Mouse (Mus musculus): ENCODE data around the gene Otud3. TPM values are rescaled to one million over a fixed set of nuclear protein-coding genes. Genes with fewer than 3 reads are reported as not detected.

Otud3 gene
- 1.6 and 1.9 TPM in 2 replicates for polyA plus RNA-seq (2015; fragmentation: Nextera tagmentation; extraction: Ambion mirVana)

- no peaks in the 10 kb centered on the region for H3K36me3 ChIP-seq
- H3K27me3 ChIP-seq: no peaks in the 10 kb centered on the region
- H3K9ac ChIP-seq: peak within 1 kb of the TSS; percentile 87
- WGBS (ENCODE audit: insufficient replicate concordance): 1% methylated on average over 39 of the region's 39 CpGs
- H3K4me2 ChIP-seq: peak within 1 kb of the TSS; percentile 98
- no peaks in the 10 kb centered on the region for H3K9me3 ChIP-seq (replicated peaks)
- H3K4me3 ChIP-seq (replicated peaks): peak within 1 kb of the TSS; percentile 84
- ATAC-seq (ENCODE audit: low read depth): peak; percentile 92
- peaks cover 26% of the 10 kb centered on the region for H3K4me1 ChIP-seq (replicated peaks)
- no peak within 1 kb of the TSS; the same call in 1 of the 2 replicates for H3K27ac ChIP-seq
- peak; percentile 93 for DNase-seq
These were observed at the start of gene Otud3 for GRCm38 (mm10) chr4:138913797-138914196. TSS of gene Otud3 (minus strand) at chr4:138913945.

- no peak overlapping the region for H3K4me3 ChIP-seq (replicated peaks)
- 43% methylated on average over 5 of the region's 5 CpGs for WGBS (ENCODE audit: insufficient replicate concordance)
- H3K36me3 ChIP-seq: no peaks in the 10 kb centered on the region
- H3K4me2 ChIP-seq: no peak overlapping the region
- ATAC-seq (ENCODE audit: low read depth): no peak
- no peak for DNase-seq
- peaks cover 2% of the 10 kb centered on the region; the same call in 1 of the 2 replicates for H3K4me1 ChIP-seq (replicated peaks)
- H3K27me3 ChIP-seq: peaks cover 3% of the 10 kb centered on the region; the same call in 1 of the 2 replicates
- no peak overlapping the region for H3K27ac ChIP-seq
- no peaks in the 10 kb centered on the region for H3K9me3 ChIP-seq (replicated peaks)
- H3K9ac ChIP-seq: no peak overlapping the region
These were observed 49.0 kb upstream of the Otud3 start for GRCm38 (mm10) chr4:138962719-138963118.

- H3K9ac ChIP-seq: no peak overlapping the region
- H3K27me3 ChIP-seq: peaks cover 3% of the 10 kb centered on the region; the same call in 1 of the 2 replicates
- WGBS (ENCODE audit: insufficient replicate concordance): 63% methylated on average over 7 of the region's 7 CpGs
- no peak for DNase-seq
- ATAC-seq (ENCODE audit: low read depth): no peak
- H3K4me1 ChIP-seq (replicated peaks): no peaks in the 10 kb centered on the region
- no peak overlapping the region for H3K4me3 ChIP-seq (replicated peaks)
- no peak overlapping the region for H3K27ac ChIP-seq
- H3K36me3 ChIP-seq: no peaks in the 10 kb centered on the region
- no peak overlapping the region for H3K4me2 ChIP-seq
- no peaks in the 10 kb centered on the region for H3K9me3 ChIP-seq (replicated peaks)
These were observed 46.2 kb upstream of the Otud3 start for GRCm38 (mm10) chr4:138959926-138960325.

GRCm38 (mm10) chr4:138959120-138959519, 45.4 kb upstream of the Otud3 start:
- Histone ChIP-seq H3K27ac (no peak overlapping the region), H3K4me2 (no peak overlapping the region), H3K9ac (no peak overlapping the region), H3K4me3 (replicated peaks) (no peak overlapping the region), H3K9me3 (replicated peaks) (no peaks in the 10 kb centered on the region), H3K4me1 (replicated peaks) (no peaks in the 10 kb centered on the region), H3K27me3 (peaks cover 3% of the 10 kb centered on the region; the same call in 1 of the 2 replicates), H3K36me3 (no peaks in the 10 kb centered on the region)
- DNase-seq: no peak
- WGBS (ENCODE audit: insufficient replicate concordance): 72% methylated on average over 15 of the region's 15 CpGs
- no peak for ATAC-seq (ENCODE audit: low read depth)

GRCm38 (mm10) chr4:138958612-138959011, 44.9 kb upstream of the Otud3 start:
- Histone ChIP-seq H3K9ac (no peak overlapping the region), H3K4me3 (replicated peaks) (no peak overlapping the region), H3K4me1 (replicated peaks) (no peaks in the 10 kb centered on the region), H3K27ac (no peak overlapping the region), H3K27me3 (peaks cover 3% of the 10 kb centered on the region; the same call in 1 of the 2 replicates), H3K9me3 (replicated peaks) (no peaks in the 10 kb centered on the region), H3K36me3 (no peaks in the 10 kb centered on the region), H3K4me2 (no peak overlapping the region)
- 71% methylated on average over 9 of the region's 9 CpGs for WGBS (ENCODE audit: insufficient replicate concordance)
- DNase-seq (no peak), ATAC-seq (ENCODE audit: low read depth) (no peak)

GRCm38 (mm10) chr4:138948257-138948656, 34.5 kb upstream of the Otud3 start:
- 66% methylated on average over 2 of the region's 2 CpGs for WGBS (ENCODE audit: insufficient replicate concordance)

GRCm38 (mm10) chr4:138943730-138944129, 30.0 kb upstream of the Otud3 start:
- H3K9ac ChIP-seq: 0 out of 2 replicates have a peak overlapping the region, but pooled peaks have one; percentile 11
- H3K36me3 ChIP-seq: no peaks in the 10 kb centered on the region
- WGBS (ENCODE audit: insufficient replicate concordance): 14% methylated on average over 15 of the region's 15 CpGs
- H3K4me3 ChIP-seq (replicated peaks): peak overlapping the region; percentile 50
- H3K27ac ChIP-seq: no peak overlapping the region
- DNase-seq (peak; percentile 68), ATAC-seq (ENCODE audit: low read depth) (peak; percentile 65)
- H3K4me2 ChIP-seq: peak overlapping the region; percentile 53
- no peaks in the 10 kb centered on the region for H3K27me3 ChIP-seq
- H3K4me1 ChIP-seq (replicated peaks): peaks cover 5% of the 10 kb centered on the region
- H3K9me3 ChIP-seq (replicated peaks): no peaks in the 10 kb centered on the region

More at GRCm38 (mm10) chr4:138948257-138948656, 34.5 kb upstream of the Otud3 start:
- H3K4me2 ChIP-seq: no peak overlapping the region
- no peak overlapping the region for H3K4me3 ChIP-seq (replicated peaks)
- no peak for DNase-seq
- ATAC-seq (ENCODE audit: low read depth): no peak
- no peaks in the 10 kb centered on the region for H3K36me3 ChIP-seq
- H3K27me3 ChIP-seq: no peaks in the 10 kb centered on the region
- H3K4me1 ChIP-seq (replicated peaks): peaks cover 5% of the 10 kb centered on the region; the same call in 1 of the 2 replicates
- H3K9ac ChIP-seq: no peak overlapping the region
- H3K9me3 ChIP-seq (replicated peaks): no peaks in the 10 kb centered on the region
- no peak overlapping the region for H3K27ac ChIP-seq

- H3K4me2 ChIP-seq: no peak overlapping the region
- 52% methylated on average over 6 of the region's 6 CpGs for WGBS (ENCODE audit: insufficient replicate concordance)
These were observed 28.2 kb upstream of the Otud3 start for GRCm38 (mm10) chr4:138941966-138942365.

GRCm38 (mm10) chr4:138941401-138941800, 27.7 kb upstream of the Otud3 start:
- Histone ChIP-seq H3K4me3 (replicated peaks) (no peak overlapping the region), H3K9me3 (replicated peaks) (no peaks in the 10 kb centered on the region), H3K4me1 (replicated peaks) (peaks cover 5% of the 10 kb centered on the region), H3K36me3 (no peaks in the 10 kb centered on the region), H3K27me3 (no peaks in the 10 kb centered on the region), H3K4me2 (no peak overlapping the region), H3K9ac (no peak overlapping the region), H3K27ac (no peak overlapping the region)
- 41% methylated on average over 7 of the region's 7 CpGs for WGBS (ENCODE audit: insufficient replicate concordance)
- no peak for DNase-seq
- ATAC-seq (ENCODE audit: low read depth): no peak

More at GRCm38 (mm10) chr4:138941966-138942365, 28.2 kb upstream of the Otud3 start:
- no peak for ATAC-seq (ENCODE audit: low read depth)
- Histone ChIP-seq H3K9me3 (replicated peaks) (no peaks in the 10 kb centered on the region), H3K36me3 (no peaks in the 10 kb centered on the region), H3K9ac (no peak overlapping the region), H3K4me3 (replicated peaks) (no peak overlapping the region), H3K27me3 (no peaks in the 10 kb centered on the region), H3K4me1 (replicated peaks) (peaks cover 5% of the 10 kb centered on the region), H3K27ac (no peak overlapping the region)
- no peak for DNase-seq

GRCm38 (mm10) chr4:138939481-138939880, 25.7 kb upstream of the Otud3 start:
- Histone ChIP-seq H3K36me3 (no peaks in the 10 kb centered on the region), H3K27ac (no peak overlapping the region), H3K27me3 (no peaks in the 10 kb centered on the region), H3K9ac (no peak overlapping the region), H3K9me3 (replicated peaks) (no peaks in the 10 kb centered on the region), H3K4me3 (replicated peaks) (no peak overlapping the region), H3K4me2 (no peak overlapping the region), H3K4me1 (replicated peaks) (peaks cover 5% of the 10 kb centered on the region)
- ATAC-seq (ENCODE audit: low read depth) (no peak), DNase-seq (no peak)
- WGBS (ENCODE audit: insufficient replicate concordance): 59% methylated on average over 4 of the region's 4 CpGs

- H3K4me2 ChIP-seq: no peak overlapping the region
- no peaks in the 10 kb centered on the region for H3K36me3 ChIP-seq
- no peak for ATAC-seq (ENCODE audit: low read depth)
- 48% methylated on average over 10 of the region's 10 CpGs for WGBS (ENCODE audit: insufficient replicate concordance)
- no peak overlapping the region for H3K4me3 ChIP-seq (replicated peaks)
- no peaks in the 10 kb centered on the region for H3K27me3 ChIP-seq
- H3K9me3 ChIP-seq (replicated peaks): no peaks in the 10 kb centered on the region
- DNase-seq: no peak
- H3K27ac ChIP-seq: no peak overlapping the region
- H3K4me1 ChIP-seq (replicated peaks): peaks cover 2% of the 10 kb centered on the region; the same call in 1 of the 2 replicates
- H3K9ac ChIP-seq: no peak overlapping the region
These were observed 24.9 kb upstream of the Otud3 start for GRCm38 (mm10) chr4:138938495-138939269.
